Mouse (Mus musculus) urinary bladder, adult 2 months (tissue): ENCODE data around the gene Omt2b. TPM values are rescaled to one million over a fixed set of nuclear protein-coding genes. Genes with fewer than 3 reads are reported as not detected.
A peak's percentile ranks its signal among the peaks of the same experiment; 100 is the strongest.
"Not testable (repeated sequence)": the region's sequence is repeated elsewhere in the genome, so short reads cannot be mapped to it uniquely, and the experiment has no call there.

ENCODE experiments used
- DNase-seq: peaks from one replicate; pipeline ENCODE4 v3.0.0; 2022; ENCODE audit warnings: low spot score
- polyA plus RNA-seq: library from polyadenylated mRNA; depleted of rRNA; stranded (reverse); fragments of >200 nt; gene quantifications from 2 replicates; pipeline ENCODE4 v1.2.3, GENCODE M21; 2012; rRNA removed

Gene Omt2b
- polyA plus RNA-seq, result not detected in 2 replicates

DNA sequence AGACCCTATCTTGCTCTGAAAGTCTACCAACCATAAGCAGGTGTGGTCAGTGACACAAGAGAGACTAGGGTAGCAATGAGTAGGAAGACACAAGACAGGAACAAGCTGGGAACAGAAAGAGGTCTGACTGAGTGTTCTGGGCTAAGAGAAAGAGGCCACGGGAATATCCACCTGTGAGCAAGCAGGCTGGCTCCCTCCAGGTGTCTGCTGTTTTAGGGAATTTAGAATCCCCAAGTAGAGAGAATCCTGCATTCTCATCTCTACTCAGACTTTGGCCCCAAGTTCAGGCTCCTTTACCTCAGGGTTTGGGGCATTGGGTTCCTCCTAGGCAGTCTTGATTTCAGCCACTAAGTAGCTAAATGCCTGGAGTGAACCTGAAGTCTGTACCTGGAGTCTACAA lies at the start of gene Omt2b:
Omt2b (plus strand) TSS at position 301 of the 400 bp plus-strand sequence.
- not testable (repeated sequence) for DNase-seq

DNA sequence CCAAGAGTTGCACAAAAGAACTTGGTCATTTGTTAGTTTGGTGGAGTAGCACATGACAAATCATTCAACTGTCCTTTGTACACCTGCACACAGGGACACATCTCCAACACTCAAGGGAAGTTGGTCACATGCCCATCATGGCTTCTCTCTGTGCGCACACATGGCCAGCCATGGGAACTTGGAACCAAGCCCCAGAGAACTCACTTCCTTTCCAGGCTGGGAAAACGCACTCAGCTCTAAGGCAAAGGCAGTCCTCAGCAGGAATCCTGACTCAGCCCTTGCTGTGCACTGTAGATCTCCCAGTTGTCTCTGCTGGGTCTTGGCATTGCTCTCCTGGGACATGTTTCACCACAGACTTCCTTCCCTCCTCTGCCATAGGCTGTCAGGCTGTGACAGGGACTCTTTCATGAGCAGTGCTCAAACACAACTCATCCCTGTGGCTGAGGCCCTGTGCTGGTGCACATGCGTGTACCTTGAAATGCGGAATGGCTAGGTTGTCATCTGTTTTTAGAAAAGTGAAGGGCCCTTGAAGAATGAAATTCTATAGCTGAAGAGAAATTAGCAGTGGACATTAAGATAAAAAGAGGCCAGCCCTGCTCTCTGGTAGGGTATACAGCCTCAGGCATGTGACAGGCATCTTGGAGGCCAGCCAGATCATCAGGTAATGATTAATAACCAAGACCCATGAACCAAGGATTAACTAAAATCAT lies 45.2 kb upstream of the Omt2b start:
- DNase-seq, result not testable (repeated sequence)

DNA sequence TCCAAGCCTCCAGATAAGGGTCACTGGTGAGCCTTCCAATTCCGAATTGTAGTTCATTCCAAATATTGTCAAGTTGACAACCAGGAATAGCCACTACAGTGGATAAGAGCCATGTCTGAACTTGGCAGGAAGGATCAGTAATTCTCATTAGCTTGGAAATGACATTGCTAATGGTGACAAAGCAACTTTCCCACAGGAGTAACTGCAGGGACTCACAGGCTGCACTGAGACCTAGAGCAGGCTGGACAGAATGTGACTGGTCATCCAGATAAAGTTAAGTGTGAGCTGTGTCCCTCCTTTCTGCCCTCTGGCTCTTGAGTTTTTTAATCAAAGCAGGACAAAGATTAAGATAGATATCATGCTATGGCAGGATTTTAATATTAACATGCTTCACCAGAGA lies 38.3 kb upstream of the Omt2b start:
- DNase-seq, result not testable (repeated sequence)

DNA sequence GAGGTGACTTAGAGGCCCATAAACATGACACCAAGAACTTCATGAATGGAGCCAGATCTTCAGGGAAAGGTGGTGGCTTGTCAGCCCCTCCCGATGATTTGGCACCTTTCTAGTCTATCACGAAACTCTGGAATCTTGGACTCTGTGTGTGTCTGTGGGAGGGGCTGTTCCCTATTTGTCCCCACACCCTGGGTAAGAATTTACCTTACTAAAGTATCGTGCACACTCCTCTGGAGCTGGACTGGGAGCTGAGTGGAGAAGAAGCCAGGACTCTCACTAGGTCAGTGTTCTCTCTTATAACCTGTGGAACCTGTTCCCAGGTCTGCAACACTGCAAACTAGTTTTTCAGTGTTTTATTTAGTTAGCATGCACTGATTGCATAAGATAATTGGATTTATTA lies 37.7 kb upstream of the Omt2b start, which contains the start of gene Gm10639:
Gm10639 (plus strand) TSS at position 201 of the 400 bp plus-strand sequence.
- not testable (repeated sequence) for DNase-seq

DNA sequence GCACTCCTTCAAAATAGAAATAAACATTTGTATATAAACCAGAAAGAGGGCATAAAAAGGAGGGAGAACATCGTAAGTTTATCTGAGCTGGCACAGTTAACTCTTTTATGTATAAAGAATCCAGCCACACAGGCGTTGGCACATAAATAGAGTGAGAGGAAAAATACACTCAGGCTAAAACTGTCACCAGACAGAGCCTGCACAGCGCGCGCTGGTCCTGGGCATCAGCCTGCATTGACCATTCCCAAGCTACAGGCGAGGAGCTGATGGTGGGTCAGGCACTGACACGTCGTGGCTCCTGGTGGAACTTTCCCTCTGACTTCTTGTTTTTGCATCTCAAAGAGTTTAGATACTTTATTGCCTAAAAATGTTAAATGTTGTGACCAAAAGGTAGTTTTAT lies 34.9 kb upstream of the Omt2b start:
- not testable (repeated sequence) for DNase-seq

DNA sequence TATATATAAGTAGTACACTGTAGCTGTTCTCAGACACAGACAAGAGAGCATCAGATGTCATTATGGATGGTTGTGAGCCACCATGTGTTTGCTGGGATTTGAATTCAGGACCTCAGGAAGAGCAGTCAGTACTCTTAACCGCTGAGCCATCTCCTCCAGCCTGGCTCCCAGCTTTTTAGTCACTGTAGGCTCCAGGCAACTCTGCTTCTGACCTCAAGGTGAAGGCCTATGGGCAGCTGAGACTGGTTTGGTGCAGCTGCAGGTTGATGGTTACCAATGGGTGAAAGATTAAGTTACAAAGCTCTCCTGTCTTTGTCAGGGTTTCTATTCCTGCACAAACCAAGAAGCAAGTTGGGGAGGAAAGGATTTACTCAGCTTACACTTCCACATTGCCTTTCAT lies 33.7 kb upstream of the Omt2b start:
- DNase-seq, result not testable (repeated sequence)

DNA sequence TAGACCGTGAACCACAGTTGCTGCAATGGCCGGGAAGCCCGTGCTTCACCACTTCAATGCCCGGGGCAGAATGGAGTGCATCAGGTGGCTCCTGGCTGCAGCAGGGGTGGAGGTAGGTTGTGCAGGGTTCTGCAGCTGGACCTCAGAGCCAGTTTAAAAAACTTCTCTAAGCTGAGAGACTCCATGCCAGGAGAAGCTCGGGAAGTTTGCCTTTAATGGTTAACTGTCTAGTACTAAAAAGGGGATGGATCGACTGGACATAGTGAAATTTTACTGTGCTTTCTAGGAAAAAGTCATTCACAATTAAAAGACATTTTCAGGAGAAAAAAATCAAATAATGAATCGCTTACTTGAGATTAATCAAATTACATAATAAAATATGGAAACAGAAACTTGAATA lies 32.6 kb upstream of the Omt2b start:
- not testable (repeated sequence) for DNase-seq

DNA sequence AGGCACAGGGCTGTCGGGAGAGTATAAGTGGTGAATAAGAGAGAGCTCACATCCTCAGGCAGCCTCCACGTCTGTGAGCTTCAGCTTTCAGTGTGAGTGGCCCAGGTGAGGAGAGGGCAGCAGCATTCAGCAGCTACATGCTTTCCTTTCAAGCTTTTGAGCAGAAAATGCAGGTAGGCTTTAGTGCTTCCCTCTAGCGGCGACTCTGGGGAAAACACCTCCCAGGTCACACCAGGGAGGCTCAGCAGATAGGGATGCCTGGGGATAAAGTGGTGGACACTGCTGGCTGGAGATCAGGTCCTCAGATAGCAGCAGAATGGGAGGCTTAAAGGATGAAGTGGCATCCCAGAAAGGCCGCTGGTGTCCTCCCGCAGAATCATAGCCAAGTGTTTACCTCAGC lies 31.3 kb upstream of the Omt2b start:
- DNase-seq, result peak; percentile 29

DNA sequence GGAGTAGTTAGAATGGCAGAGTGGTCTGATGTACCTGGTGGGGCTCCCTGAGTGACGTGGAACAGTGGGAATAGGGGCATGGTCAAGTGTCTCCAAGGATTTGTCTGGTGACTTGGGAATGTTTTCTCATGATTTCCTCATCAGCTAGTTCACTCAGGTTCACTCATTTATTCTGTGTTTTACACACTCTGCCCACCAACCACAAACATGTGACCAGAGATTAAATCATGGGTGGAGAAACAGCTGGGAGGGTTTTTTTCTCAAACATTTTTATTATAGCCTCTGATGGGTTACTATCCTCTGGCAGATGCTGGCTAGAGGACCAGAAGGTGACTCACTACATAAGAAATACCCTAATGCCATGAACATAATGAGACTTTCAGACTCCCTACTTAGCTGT lies 29.2 kb upstream of the Omt2b start:
- no peak for DNase-seq

DNA sequence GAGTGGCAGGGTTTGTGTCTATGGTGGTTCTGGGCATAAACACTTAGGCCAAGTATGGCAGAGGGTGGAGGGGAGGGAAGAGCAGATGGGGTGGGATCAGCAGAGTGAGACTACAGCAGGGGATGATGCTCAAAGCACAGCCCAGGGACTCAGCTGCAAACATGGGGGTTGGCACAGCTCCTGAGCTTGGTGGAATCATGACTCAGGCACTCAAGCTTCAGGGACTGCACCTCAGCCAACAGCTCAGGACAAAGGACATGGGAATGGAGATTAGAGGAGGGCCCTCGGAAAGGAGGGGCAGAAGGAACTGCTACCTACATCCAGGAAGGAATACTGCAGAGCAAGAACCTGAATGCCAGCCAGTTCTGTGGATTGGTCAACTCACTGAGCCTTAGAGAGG lies 28.2 kb upstream of the Omt2b start:
- not testable (repeated sequence) for DNase-seq

DNA sequence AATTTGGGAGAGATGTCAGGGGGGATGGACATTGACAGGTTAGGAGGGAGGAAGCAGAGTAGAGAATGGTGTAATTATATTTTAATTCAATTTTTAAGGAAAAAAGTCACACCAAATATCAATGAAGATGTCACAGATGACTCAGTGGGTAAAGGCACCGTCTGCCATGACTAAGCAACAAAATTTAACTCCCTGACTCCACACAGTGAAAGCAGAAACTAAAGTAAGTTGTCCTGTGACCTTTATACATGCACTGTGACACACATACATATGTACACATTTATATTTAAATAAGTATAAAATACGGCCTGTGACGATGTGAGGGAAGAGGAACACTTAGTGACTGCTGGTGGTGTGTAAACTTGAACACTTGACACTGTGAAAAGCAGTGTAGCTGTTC lies 19.3 kb upstream of the Omt2b start:
- not testable (repeated sequence) for DNase-seq

DNA sequence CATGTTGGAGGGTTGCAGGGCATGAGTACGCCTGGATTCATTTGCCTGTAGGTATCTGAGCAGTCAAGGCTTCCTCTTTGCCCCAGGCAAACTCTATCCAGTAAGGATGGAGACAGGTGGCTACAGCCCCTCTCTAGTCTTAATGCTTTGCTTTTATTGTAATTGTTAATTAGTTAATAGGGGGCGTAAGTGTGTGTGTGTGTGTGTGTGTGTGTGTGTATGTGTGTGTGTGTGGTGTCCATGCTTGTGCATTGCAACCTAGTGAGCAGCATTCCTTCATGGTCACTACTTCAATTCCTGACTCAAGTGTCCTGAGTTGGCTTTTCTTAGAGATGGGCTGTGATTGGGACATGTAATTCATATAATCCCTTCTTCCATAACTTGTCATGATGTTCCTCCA lies 12.7 kb upstream of the Omt2b start, which contains the start of gene Omt2a:
Omt2a (minus strand) TSS at position 101 of the 400 bp plus-strand sequence.
- DNase-seq, result no peak

DNA sequence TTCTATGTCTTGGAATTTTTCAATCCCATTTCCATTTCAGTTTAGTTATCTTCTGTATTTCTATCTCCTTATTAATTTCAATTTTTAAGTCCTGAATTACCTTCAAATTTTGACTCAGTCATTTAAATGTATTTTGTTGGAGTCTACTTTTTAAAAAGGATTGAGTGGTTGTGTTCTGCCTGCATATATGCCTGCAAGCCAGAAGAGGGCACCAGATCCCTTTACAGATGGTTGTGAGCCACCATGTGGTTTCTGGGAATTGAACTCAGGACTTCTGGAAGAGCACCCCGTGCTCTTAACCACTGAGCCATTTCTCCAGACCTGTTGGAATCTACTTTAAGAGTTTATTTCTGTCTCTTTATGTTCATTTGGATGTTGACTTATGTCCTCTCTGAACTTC lies 7.9 kb upstream of the Omt2b start:
- DNase-seq, result no peak

DNA sequence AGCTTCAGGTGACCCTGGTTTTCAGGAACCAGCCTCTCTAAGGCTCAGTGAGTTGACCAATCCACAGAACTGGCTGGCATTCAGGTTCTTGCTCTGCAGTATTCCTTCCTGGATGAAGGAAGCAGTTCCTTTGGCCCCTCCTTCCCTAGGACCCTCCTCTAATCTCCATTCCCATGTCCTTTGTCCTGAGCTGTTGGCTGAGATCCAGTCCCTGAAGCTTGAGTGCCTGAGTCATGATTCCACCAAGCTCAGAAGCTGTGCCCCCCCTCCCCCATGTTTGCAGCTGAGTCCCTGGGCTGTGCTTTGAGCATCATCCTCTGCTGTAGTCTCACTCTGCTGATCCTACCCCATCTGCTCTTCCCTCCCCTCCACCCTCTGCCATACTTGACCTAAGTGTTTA lies 9.7 kb downstream of the Omt2b start:
- DNase-seq, result not testable (repeated sequence)

DNA sequence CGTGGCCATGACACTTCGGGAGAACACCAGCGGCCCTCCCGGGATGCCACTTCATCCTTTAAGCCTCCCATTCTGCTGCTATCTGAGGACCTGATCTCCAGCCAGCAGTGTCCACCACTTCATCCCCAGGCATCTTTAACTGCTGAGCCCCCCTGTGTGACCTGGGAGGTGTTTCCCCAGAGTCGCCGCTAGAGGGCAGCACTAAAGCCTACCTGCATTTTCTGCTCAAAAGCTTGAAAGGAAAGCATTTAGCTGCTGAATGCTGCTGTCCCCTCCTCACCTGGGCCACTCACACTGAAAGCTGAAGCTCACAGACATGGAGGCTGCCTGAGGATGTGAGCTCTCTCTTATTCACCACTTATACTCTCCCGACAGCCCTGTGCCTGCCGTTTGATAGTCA lies 12.9 kb downstream of the Omt2b start:
- peak; percentile 35 for DNase-seq

DNA sequence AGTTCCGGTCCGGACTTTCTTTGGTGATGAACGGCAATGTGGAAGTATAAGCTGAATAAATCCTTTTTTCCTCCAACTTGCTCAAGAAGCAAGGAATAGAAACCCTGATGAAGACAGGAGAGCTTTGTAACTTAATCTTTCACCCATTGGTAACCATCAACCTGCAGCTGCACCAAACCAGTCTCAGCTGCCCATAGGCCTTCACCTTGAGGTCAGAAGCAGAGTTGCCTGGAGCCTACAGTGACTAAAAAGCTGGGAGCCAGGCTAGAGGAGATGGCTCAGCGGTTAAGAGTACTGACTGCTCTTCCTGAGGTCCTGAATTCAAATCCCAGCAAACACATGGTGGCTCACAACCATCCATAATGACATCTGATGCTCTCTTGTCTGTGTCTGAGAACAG lies 15.1 kb downstream of the Omt2b start:
- DNase-seq, result not testable (repeated sequence)

DNA sequence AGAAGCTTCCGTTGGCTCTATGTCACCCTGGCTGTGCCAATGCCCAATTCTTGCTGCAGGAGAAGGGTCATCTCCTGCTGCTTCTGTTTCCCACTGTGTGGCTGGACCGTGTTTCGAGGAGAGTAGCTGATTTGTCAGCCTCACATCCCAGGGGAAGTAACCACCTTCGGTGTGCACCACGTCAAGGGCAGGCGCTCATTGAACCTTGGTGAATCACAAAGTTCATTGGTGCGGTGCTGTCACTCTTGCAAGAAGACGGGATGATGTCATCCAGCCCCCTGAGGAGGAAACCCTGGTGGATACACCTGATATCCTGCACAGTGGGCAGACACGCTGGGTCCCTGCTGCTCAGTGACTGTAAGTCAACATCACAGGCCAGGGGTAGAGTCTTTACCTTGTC lies 15.7 kb downstream of the Omt2b start:
- not testable (repeated sequence) for DNase-seq

DNA sequence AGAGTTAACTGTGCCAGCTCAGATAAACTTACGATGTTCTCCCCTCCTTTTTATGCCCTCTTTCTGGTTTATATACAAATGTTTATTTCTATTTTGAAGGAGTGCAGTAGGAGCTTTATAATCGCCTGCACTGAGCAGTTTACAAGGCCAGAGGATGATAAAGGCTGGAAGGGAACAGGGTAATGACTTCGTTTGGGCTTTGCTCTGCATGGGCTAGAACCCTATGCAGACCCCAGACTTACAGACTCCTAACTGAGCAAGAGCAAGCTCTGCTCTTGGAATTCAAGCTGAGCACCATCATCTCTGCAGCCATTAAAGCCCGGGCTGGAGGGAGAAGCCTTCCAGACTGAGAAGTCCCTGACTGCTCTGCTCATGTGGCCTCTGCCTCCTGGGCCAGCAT lies 17.8 kb downstream of the Omt2b start:
- not testable (repeated sequence) for DNase-seq

DNA sequence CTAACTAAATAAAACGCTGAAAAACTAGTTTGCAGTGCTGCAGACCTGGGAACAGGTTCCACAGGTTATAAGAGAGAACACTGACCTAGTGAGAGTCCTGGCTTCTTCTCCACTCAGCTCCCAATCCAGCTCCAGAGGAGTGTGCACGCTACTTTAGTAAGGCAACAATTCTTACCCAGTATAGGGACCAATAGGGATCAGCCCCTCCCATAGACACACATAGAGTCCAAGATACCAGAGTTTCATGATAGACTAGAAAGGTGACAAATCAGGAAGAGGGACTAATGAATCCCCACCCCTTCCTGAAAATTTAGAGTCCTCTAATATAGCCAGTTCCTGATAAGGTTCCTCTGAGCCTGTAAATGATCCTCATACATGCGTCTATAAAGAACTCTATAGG lies 19.6 kb downstream of the Omt2b start:
- no peak for DNase-seq

DNA sequence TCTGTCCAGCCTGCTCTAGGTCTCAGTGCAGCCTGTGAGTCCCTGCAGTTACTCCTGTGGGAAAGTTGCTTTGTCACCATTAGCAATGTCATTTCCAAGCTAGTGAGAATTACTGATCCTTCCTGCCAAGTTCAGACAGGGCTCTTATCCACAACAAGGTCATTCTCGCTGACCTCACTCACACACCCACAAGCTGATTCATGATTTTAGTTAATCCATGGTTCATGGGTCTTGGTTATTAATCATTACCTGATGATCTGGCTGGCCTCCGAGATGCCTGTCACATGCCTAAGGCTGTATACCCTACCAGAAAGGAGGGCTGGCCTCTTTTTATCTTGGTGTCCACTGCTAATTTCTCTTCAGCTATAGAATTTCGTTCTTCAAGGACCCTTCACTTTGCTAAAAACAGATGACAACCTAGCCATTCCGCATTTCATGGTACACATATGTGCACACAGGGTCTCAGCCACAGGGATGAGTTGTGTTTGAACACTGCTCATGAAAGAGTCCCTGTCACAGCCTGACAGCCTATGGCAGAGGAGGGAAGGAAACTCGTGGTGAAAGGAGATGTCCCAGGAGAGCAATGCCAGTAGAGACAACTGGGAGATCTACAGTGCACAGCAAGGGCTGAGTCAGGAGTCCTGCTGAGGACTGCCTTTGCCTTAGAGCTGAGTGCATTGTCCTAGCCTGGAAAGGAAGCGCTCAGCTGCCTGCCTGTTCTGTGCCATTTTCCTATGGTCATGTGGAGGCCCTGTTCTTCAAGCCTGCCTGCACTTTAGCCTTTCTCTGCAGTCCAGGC lies 21.0 kb downstream of the Omt2b start:
- DNase-seq, result not testable (repeated sequence)

DNA sequence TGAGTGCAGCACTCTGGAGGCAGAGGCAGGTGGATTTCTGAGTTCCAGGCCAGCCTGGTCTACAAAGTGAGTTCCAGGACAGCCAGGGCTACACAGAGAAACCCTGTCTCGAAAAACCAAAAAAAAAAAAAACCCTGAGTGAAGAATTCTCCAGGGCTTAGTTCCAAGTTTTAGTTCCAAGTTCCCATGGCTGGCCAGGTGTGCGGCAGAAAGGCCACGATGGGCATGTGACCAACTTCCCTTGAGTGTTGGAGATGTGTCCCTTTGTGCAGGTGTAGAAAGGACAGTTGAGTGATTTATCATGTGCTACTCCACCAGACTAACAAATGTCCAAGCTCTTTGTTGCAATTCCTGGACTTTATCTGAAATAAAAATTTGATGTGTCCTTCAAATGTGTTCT lies 21.8 kb downstream of the Omt2b start:
- DNase-seq, result not testable (repeated sequence)

DNA sequence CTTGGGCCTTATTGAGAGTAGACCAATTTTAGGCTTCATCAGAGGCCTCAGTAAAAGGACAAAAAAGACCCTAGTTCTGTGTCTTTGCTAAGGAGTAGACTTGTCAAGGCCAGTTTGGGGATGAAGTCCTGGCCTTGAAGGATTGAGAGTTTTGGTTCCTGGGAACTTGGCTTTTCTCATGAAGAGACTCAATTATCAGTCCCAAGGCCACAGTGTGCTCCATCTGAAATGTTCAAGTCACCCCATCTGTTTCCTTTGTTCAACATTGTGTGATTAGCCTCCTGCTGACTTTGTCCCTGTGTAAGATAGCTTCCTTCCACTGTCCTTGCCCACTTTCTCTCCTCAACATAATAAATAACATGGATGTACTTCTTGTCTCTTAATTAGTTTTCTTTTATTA lies 22.6 kb downstream of the Omt2b start:
- DNase-seq, result not testable (repeated sequence)
